Mouse (Mus musculus) spleen, postnatal 4 days (tissue): ENCODE results near the gene Olfr350.

Source experiments
- DNase-seq, 2 experiments: peaks; one replicate each; pipeline ENCODE4 v3.0.0; 2022; ENCODE audit warnings: low spot score in 2 of 2

The Olfr350 gene

GRCm38 (mm10) chr2:36846010-36846409 lies at the start of gene Olfr350:
TSS of gene Olfr350 (plus strand) at chr2:36846310.
- no peak for DNase-seq

- no peak for DNase-seq
These were observed 29.2 kb upstream of the Olfr350 start, which contains the start of gene Olfr3 for GRCm38 (mm10) chr2:36816932-36817331. TSS of gene Olfr3 (minus strand) at chr2:36817032.

- DNase-seq, result no peak
These were observed 16.4 kb downstream of the Olfr350 start, which contains the start of gene Olfr351 for GRCm38 (mm10) chr2:36862560-36862959. TSS of gene Olfr351 (minus strand) at chr2:36862660.

- no peak for DNase-seq
These were observed 22.1 kb downstream of the Olfr350 start, which contains the start of gene Olfr352 for GRCm38 (mm10) chr2:36868160-36868559. TSS of gene Olfr352 (plus strand) at chr2:36868460.

GRCm38 (mm10) chr2:36892836-36893235 lies 46.7 kb downstream of the Olfr350 start, which contains the start of gene Olfr353:
TSS of gene Olfr353 (minus strand) at chr2:36892936.
- DNase-seq, result no peak

- no peak for DNase-seq
These were observed 51.0 kb downstream of the Olfr350 start for GRCm38 (mm10) chr2:36897114-36897513.
